24 mouse cellular contexts compared by ENCODE assay signal in genomic region chr4:85483586-85483985, GRCm38 (mm10). TPM values are rescaled to one million over a fixed set of nuclear protein-coding genes. Genes with fewer than 3 reads are reported as not detected.
"Had no signal": no experiment of that assay in that cellular context is flagged by ENCODE, and none has a peak within 500 bp of the region (broad histone marks: within the 10 kb centered on the region; RNA-seq: fewer than 3 reads in every experiment).

No protein-coding gene starts in this region.

- H3K4me2 ChIP-seq: limb, embryonic 13.5 days; liver, embryonic 12.5 days; liver, embryonic 15.5 days; lung, embryonic 15.5 days; midbrain, embryonic 13.5 days; neural tube, embryonic 13.5 days had no signal

- DNase-seq: kidney, adult 8-10 months; kidney, postnatal 25 days; layer of hippocampus, postnatal 36 days; liver; lung, adult 18-20 months; lung, postnatal 10 days; lung, postnatal 36 days; thymus, adult 2 months; thymus, postnatal 14 days; thymus, postnatal 4 days had no signal

- H3K36me3 ChIP-seq: limb, embryonic 10.5 days; limb, embryonic 13.5 days; liver, embryonic 12.5 days; liver, embryonic 15.5 days; lung, embryonic 15.5 days; midbrain, embryonic 10.5 days; midbrain, embryonic 13.5 days; neural tube, embryonic 13.5 days had no signal

- H3K4me1 ChIP-seq: limb, embryonic 10.5 days; limb, embryonic 13.5 days; liver, embryonic 12.5 days; liver, embryonic 15.5 days; lung, embryonic 15.5 days; megakaryocyte, embryonic 14.5 days had no signal

- H3K27me3 ChIP-seq: limb, embryonic 13.5 days; liver, embryonic 12.5 days; liver, embryonic 15.5 days; lung, embryonic 15.5 days; megakaryocyte, embryonic 14.5 days; midbrain, embryonic 13.5 days; neural tube, embryonic 13.5 days had no signal

- H3K27ac ChIP-seq: kidney, postnatal 0 days; left cerebral cortex, adult 2 months; limb, embryonic 10.5 days; limb, embryonic 13.5 days; liver, embryonic 12.5 days; liver, embryonic 15.5 days; lung, embryonic 15.5 days; midbrain, embryonic 10.5 days; midbrain, embryonic 13.5 days; neural tube, embryonic 13.5 days had no signal

- H3K9me3 ChIP-seq: limb, embryonic 10.5 days; limb, embryonic 13.5 days; liver, embryonic 12.5 days; liver, embryonic 15.5 days; lung, embryonic 15.5 days; megakaryocyte, embryonic 14.5 days; midbrain, embryonic 10.5 days; midbrain, embryonic 13.5 days; neural tube, embryonic 13.5 days had no signal

- ATAC-seq: liver, embryonic 12.5 days; midbrain, embryonic 13.5 days; midbrain, embryonic 16.5 days had no signal

- H3K4me3 ChIP-seq: left cerebral cortex, adult 2 months; limb, embryonic 10.5 days; limb, embryonic 13.5 days; liver, embryonic 12.5 days; liver, embryonic 15.5 days; lung, embryonic 15.5 days; megakaryocyte, embryonic 14.5 days; midbrain, embryonic 10.5 days; midbrain, embryonic 13.5 days; myocyte; neural tube, embryonic 13.5 days had no signal

- H3K9ac ChIP-seq: limb, embryonic 13.5 days; liver, embryonic 12.5 days; liver, embryonic 15.5 days; lung, embryonic 15.5 days; midbrain, embryonic 13.5 days; neural tube, embryonic 13.5 days had no signal

RNA-seq across cellular contexts. Expression of gene Adamtsl1, which starts 30.4 kb away (rescaled TPM):
- total RNA-seq: neutrophil, adult 5-6 weeks had no signal
